Mouse (Mus musculus): ENCODE data around the gene Tmc6. TPM values are rescaled to one million over a fixed set of nuclear protein-coding genes. Genes with fewer than 3 reads are reported as not detected.

Tmc6 gene
- polyA plus RNA-seq, 1 experiment from 2014 or later, result 24.7 TPM

GRCm38 (mm10) chr11:117718838-117719237 is 63.2 kb downstream of the Tmc6 start:
- H3K4me3 ChIP-seq, result no peak overlapping the region
- H3K4me1 ChIP-seq, result no peaks in the 10 kb centered on the region
- WGBS, result 78% methylated on average over 3 of the region's 3 CpGs
- peaks cover 58% of the 10 kb centered on the region for H3K36me3 ChIP-seq
- no peak overlapping the region for H3K9ac ChIP-seq
- no peaks in the 10 kb centered on the region for H3K9me3 ChIP-seq
- H3K4me2 ChIP-seq, result no peak overlapping the region
- H3K27me3 ChIP-seq, result no peaks in the 10 kb centered on the region
- no peak overlapping the region for H3K27ac ChIP-seq
- no peak for ATAC-seq (ENCODE audit: borderline replicate concordance, extremely low read depth, low FRiP score, low TSS enrichment)

Other genes starting within 250 kb of the Tmc6 start
- 9.0 and 10.7 TPM in 2 replicates for gene Tnrc6c, start 127.9 kb downstream of the Tmc6 start, polyA plus RNA-seq (2015; fragmentation: Nextera tagmentation; extraction: Ambion mirVana)
- 3.0 and 3.2 TPM in 2 replicates for gene Tmc8, start 122 bp downstream of the Tmc6 start, polyA plus RNA-seq (2015; fragmentation: Nextera tagmentation; extraction: Ambion mirVana)
- gene 6030468B19Rik, start 15.5 kb upstream of the Tmc6 start, polyA plus RNA-seq (2015; fragmentation: Nextera tagmentation; extraction: Ambion mirVana), result 0.32 and 0.74 TPM in 2 replicates
- 0.24 TPM in 1 of 2 replicates, not detected in the other for gene Gm20708, start 27.5 kb upstream of the Tmc6 start, polyA plus RNA-seq (2015; fragmentation: Nextera tagmentation; extraction: Ambion mirVana)
- gene Syngr2, start 27.5 kb upstream of the Tmc6 start, polyA plus RNA-seq (2015; fragmentation: Nextera tagmentation; extraction: Ambion mirVana), result 63.3 and 73.7 TPM in 2 replicates
- gene Afmid, start 43.7 kb upstream of the Tmc6 start, polyA plus RNA-seq (2015; fragmentation: Nextera tagmentation; extraction: Ambion mirVana), result 3.8 and 5.3 TPM in 2 replicates
- gene Tk1, start 43.9 kb upstream of the Tmc6 start, polyA plus RNA-seq (2015; fragmentation: Nextera tagmentation; extraction: Ambion mirVana), result 145 and 147 TPM in 2 replicates
- gene Birc5, start 67.1 kb upstream of the Tmc6 start, polyA plus RNA-seq (2015; fragmentation: Nextera tagmentation; extraction: Ambion mirVana), result 352 and 368 TPM in 2 replicates
- gene Tmem235, start 78.6 kb upstream of the Tmc6 start, polyA plus RNA-seq (2015; fragmentation: Nextera tagmentation; extraction: Ambion mirVana), result not detected in 2 replicates
- gene Tha1, start 91.3 kb upstream of the Tmc6 start, polyA plus RNA-seq (2015; fragmentation: Nextera tagmentation; extraction: Ambion mirVana), result 5.0 and 5.4 TPM in 2 replicates
- 12.7 and 13.5 TPM in 2 replicates for gene Socs3, start 187.8 kb upstream of the Tmc6 start, polyA plus RNA-seq (2015; fragmentation: Nextera tagmentation; extraction: Ambion mirVana)
- 37.7 and 42.2 TPM in 2 replicates for gene Pgs1, start 204.1 kb upstream of the Tmc6 start, polyA plus RNA-seq (2015; fragmentation: Nextera tagmentation; extraction: Ambion mirVana)

Measured in lung, embryonic 15.5 days (tissue).